Mouse (Mus musculus) right cerebral cortex, adult 18-20 months (tissue): ENCODE results near the gene Taok3.

ENCODE experiments used
- DNase-seq: peaks from one replicate; pipeline ENCODE4 v3.0.0; 2022; ENCODE audit warnings: mixed read lengths

Taok3 gene

GRCm38 (mm10) chr5:117307699-117308098 is 187.8 kb downstream of the Taok3 start:
- DNase-seq: peak; percentile 51

GRCm38 (mm10) chr5:117313420-117313819 is 193.5 kb downstream of the Taok3 start:
- DNase-seq: no peak

GRCm38 (mm10) chr5:117313909-117314308 is 194.0 kb downstream of the Taok3 start:
- no peak for DNase-seq

- DNase-seq: no peak
These were observed 194.9 kb downstream of the Taok3 start for GRCm38 (mm10) chr5:117314587-117315428.

GRCm38 (mm10) chr5:117318741-117319629 is 199.1 kb downstream of the Taok3 start, which contains the start of gene Vsig10:
Gene Vsig10, plus strand, starts transcription at chr5:117319083.
- peak; percentile 46 for DNase-seq

- no peak for DNase-seq
These were observed 203.8 kb downstream of the Taok3 start for GRCm38 (mm10) chr5:117323751-117324150.
